Mouse (Mus musculus) left cerebral cortex, postnatal 14 days (tissue): ENCODE results near the gene Actr10. TPM values are rescaled to one million over a fixed set of nuclear protein-coding genes. Genes with fewer than 3 reads are reported as not detected.

Source experiments
- DNase-seq, 2 experiments: peaks; one replicate each; pipeline ENCODE4 v3.0.0; 2021 to 2022; ENCODE audit warnings: low spot score in 2 of 2, mixed read lengths in 1 of 2
- intact Hi-C: fragments of 180-260 bp; cut with DNase I; formaldehyde crosslinking; loops from one replicate; pipeline ENCODE4 v1.15.1; 2025
- total RNA-seq, 2 experiments: library from RNA; stranded (reverse); gene quantifications; 2 replicates each; pipeline ENCODE4 v1.2.3; 2021

The Actr10 gene
- total RNA-seq, 2 experiments from 2014 or later = 174 to 177 TPM

GRCm38 (mm10) chr12:70944181-70944580 is 6.5 kb downstream of the Actr10 start:
- no peak for DNase-seq
- intact Hi-C loops = no loop called here

DNA sequence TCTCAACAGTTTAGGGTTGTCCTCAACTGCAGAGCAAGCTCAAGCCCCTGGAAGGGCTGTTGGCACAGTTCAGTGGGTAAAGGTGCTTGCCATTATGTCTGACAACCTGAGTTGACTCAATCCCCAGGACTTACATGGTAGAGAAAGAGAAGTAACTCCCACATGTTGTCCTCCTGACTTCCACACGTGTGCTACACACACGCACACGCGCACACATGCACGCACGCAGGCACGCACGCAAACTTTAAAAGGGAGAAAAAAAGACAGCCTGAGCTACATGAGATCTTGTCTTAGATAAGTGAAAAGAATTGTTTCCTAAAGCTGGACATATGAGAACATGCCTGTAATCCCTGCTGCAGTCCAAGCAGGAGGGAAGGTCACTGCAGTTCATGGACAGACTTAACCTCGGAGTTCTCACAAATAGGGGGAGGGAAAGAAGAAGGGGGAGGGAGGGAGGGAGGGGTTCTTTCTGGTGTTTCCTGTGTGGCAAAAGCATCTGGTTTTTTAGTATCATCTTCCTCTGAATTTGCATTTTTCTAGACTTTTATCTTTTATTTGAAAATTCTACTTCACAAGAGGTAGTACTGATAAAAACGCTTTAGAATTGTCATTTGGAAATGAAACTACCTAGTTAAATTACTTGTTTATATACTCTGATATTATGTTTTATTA is 9.1 kb downstream of the Actr10 start:
- no peak for DNase-seq
- intact Hi-C loops = no loop called here

DNA sequence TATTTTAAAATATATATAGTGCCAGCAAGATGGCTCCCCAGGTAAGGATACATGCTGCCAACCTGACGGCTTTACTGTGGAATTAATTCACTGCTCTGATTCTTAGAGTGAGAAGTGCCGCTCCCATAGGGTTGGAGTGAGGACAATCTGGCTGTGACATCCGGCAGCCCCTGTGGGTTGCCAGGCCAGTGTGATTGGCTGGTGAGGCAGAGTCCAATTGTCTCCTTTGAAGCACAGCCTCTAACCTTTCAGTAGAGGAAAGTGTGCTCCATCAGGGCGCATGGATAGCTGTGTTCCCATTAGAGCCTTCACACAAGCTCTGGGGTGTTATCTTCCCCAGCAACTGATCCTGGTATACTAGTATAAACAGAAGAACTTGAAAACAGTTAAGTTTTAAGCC is 21.0 kb downstream of the Actr10 start:
- DNase-seq = no peak
- intact Hi-C loops = no loop called here

DNA sequence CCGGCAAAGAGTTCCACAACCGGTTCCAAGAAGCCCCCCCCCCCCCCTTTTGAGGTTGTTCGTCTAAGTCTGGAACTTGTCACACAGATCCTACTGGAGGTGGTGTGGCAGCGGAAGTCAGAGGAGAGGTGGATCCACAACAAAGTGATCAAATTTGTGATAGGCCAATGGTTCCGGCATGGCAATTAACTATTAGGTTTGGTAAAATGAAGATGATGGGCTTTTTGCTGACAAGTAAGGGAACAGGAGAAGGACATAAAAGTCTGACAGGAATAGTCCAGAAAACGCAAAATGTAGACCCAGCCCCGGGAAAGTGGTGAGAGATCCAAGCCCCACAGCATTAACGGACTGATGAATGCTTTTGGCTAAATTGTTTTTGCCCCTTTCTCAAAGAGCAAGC is 29.9 kb downstream of the Actr10 start:
- DNase-seq = no peak
- intact Hi-C loops = loop anchor here (5.0 kb wide), 2 partner anchors 50 to 80 kb away; partner anchors contain the start of gene Arid4a

GRCm38 (mm10) chr12:70968141-70968790 is 30.6 kb downstream of the Actr10 start:
- intact Hi-C loops = loop anchor here (5.0 kb wide), 2 partner anchors 49 to 79 kb away; partner anchors contain the start of gene Arid4a
- DNase-seq = peak; percentile 75 to 83

GRCm38 (mm10) chr12:70968791-70969307 is 31.2 kb downstream of the Actr10 start:
- DNase-seq = peak; percentile 93 to 94
- intact Hi-C loops = loop anchor here (5.0 kb wide), 2 partner anchors 48 to 78 kb away; partner anchors contain the start of gene Arid4a

DNA sequence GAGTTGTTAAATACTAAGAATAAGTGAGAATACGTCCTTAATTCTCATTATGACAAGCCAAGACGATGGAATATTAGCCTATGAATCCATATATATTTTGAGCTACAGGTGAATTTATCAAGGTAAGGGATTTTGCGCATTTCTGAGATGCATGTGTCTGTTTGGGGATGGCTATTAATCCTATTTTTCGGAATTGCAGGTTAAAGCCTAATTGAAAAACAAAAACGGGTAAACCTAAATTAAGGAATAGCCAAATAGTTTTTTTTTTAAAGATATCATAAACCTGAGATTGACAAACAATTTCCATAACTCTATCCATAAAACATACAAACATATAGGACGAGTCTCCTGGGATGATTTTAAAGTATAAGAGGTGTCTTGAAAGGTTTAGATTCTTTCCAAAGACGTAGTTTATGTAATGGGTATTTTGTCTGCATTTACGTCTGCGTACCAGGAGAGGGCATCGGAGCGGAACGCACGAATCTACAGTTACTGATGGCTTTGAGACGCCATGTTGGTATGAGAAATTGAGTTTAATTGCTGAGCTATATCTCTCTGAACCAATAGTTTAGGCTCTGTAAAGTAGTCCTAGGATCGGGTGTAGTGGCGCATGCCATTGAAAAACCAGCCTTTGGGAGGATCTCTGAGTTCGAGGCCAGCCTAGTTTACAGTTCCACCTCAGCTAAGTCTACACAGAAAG is 32.0 kb downstream of the Actr10 start:
- peak; percentile 65 to 83 for DNase-seq
- intact Hi-C loops = loop anchor here (5.0 kb wide), 2 partner anchors 48 to 78 kb away; partner anchors contain the start of gene Arid4a

- intact Hi-C loops = no loop called here
- DNase-seq = no peak
These were observed 36.2 kb downstream of the Actr10 start for GRCm38 (mm10) chr12:70973831-70974230.

GRCm38 (mm10) chr12:70974441-70975266 is 37.0 kb downstream of the Actr10 start, which contains the start of gene Psma3:
Gene Psma3, plus strand, starts transcription at chr12:70974621.
- peak; percentile 92 to 95 for DNase-seq
- intact Hi-C loops = no loop called here

- intact Hi-C loops = no loop called here
These were observed 37.7 kb downstream of the Actr10 start for GRCm38 (mm10) chr12:70975406-70975805.

GRCm38 (mm10) chr12:70975891-70976290 is 38.2 kb downstream of the Actr10 start:
- DNase-seq = no peak
- intact Hi-C loops = no loop called here

More at GRCm38 (mm10) chr12:70975406-70975805, 37.7 kb downstream of the Actr10 start:
- DNase-seq = no peak

DNA sequence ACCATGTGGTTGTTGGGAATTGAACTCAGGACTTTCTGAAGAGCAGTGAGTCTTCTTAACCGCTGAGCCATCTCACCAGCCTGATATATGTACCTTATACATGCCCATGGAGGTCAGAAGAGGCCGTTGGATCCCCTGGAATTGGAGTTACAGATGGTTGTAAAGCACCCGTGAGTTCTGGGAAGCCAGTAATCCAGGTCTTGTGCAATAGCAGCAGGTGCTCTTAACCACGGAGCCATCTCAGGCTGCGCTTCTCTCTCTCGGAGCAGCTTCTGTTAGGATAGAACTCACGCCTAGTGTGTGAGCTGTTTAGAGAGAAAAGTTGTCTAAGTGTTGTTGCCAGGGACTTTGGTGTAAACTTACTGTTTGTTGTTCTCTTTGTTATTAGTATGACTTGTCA is 40.7 kb downstream of the Actr10 start:
- no peak for DNase-seq
- intact Hi-C loops = no loop called here

- no peak for DNase-seq
- intact Hi-C loops = loop anchor here (5.0 kb wide), 1 partner anchor 33 kb away; no protein-coding TSS in a partner anchor
These were observed 47.3 kb downstream of the Actr10 start for GRCm38 (mm10) chr12:70984855-70985550.

DNA sequence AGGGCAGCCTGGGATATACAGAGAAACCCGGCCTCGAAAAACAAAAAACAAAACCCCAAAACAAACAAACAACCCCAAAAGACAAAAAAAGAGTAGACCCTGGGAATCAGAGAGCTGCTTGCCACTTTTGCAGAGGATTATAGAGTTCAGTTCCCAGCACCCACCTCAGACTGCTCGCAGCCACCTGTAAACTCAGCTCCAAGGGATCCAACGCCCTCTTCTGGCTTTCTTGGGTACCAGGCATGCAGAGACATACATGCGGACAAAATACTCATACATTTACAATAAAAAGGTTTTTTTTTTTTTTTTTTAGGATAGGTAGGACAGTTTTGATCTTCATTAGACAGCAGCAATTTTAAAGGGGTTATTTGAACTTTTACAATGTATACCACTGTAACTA is 59.6 kb downstream of the Actr10 start:
- DNase-seq = no peak
- intact Hi-C loops = no loop called here

- intact Hi-C loops = no loop called here
- DNase-seq = peak in 1 of 2 experiments; percentile 36
These were observed 61.8 kb downstream of the Actr10 start for GRCm38 (mm10) chr12:70999423-70999903.

DNA sequence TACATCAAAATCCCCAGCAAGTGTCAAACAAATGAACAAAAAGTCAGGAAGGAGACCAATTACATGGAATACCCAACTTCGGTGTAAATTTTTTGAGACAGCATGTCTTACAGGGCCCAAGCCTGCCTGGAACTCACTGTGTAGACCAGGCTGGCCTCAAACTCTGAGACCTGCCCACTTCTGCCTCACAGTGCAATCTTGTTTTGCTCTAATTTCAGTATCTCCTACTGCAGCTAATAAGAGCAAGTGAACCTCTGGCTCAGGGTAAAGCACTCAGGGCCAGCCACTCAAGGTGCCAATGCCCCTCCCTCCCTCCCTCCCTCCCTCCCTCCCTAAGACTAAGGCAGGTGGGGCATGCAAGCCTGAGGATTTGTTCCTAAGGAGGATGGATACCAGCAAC is 62.7 kb downstream of the Actr10 start:
- no peak for DNase-seq
- intact Hi-C loops = no loop called here

DNA sequence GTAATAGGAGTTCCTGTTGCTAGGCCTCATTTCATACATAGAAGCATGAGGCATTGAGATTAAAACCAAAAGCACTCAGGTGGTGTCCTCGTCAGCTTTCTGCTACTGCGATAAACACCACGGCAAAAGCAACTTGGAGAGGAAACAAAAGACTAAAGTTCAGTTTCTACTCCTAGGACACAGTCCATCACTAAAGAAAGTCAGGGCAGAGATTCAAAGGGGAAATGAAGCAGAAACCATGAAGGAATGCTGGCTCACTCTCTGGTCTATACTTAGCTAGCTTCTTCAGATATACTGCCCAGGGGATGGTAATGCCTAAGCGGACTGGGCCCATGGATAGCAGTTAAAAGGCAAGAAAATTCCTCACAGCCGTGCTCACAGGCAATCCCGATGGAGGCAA is 63.8 kb downstream of the Actr10 start:
- DNase-seq = no peak
- intact Hi-C loops = no loop called here

- intact Hi-C loops = no loop called here
- no peak for DNase-seq
These were observed 66.2 kb downstream of the Actr10 start for GRCm38 (mm10) chr12:71003760-71004426.
